Mouse (Mus musculus): ENCODE measurements around the gene Mus81.

- TF ChIP-seq CTCF (IDR thresholded peaks at IDR 0.05; ENCODE audit: borderline replicate concordance, insufficient read depth, low read depth, low read length) (peak; percentile 98), POLR2A (IDR thresholded peaks at IDR 0.05; ENCODE audit: borderline replicate concordance, insufficient read depth, low read length) (no peak)
Measured at GRCm38 (mm10) chr19:5529325-5530137, 41.3 kb upstream of the Mus81 start.

Data from cerebellum, adult 2 months (tissue).